Mouse (Mus musculus): ENCODE measurements around the gene Gmppb. TPM values are rescaled to one million over a fixed set of nuclear protein-coding genes. Genes with fewer than 3 reads are reported as not detected.

The Gmppb gene
- total and polyA plus RNA-seq, 3 experiments = 17.9 to 20.9 (median 19.2) TPM

- peaks cover 0 to 1% of the 10 kb centered on the region in 2 experiments; a peak in 1 of 4 replicates for H3K4me1 ChIP-seq (ENCODE audit: control insufficient read depth in 1 of 2, insufficient read depth in 2 of 2)
- H3K36me3 ChIP-seq (replicated peaks in 1 of 2; ENCODE audit: control insufficient read depth in 1 of 2, insufficient read depth in 1 of 2, low read length in 1 of 2) = peaks cover 60 to 83% of the 10 kb centered on the region in 2 experiments
- no peaks in the 10 kb centered on the region for H3K79me2 ChIP-seq (replicated peaks; ENCODE audit: control insufficient read depth, extremely low read depth, insufficient read depth, poor library complexity, severe bottlenecking)
- H3K9ac ChIP-seq (ENCODE audit: insufficient read depth, low read depth) = no peak overlapping the region
- no peak overlapping the region for H3K4me2 ChIP-seq (ENCODE audit: insufficient read depth, low read depth, poor library complexity, severe bottlenecking)
- no peak for DNase-seq (ENCODE audit: extremely low read depth)
- no peaks in the 10 kb centered on the region for H3K9me3 ChIP-seq (replicated peaks; ENCODE audit: low read length)
- no peaks in the 10 kb centered on the region for H3K27me3 ChIP-seq (replicated peaks)
- in situ Hi-C loops (cut with MboI; ENCODE audit: low pct_ligation_motif_present, low pct_unique_long_range_greater_than_20kb, low sequenced_read_pairs) (no loop called here), dilution Hi-C loops (cut with MboI; ENCODE audit: extremely low pct_ligation_motif_present, extremely low pct_unique_long_range_greater_than_20kb, low sequenced_read_pairs) (no loop called here)
- H3K4me3 ChIP-seq (replicated peaks in 1 of 3; ENCODE audit: low read depth in 2 of 3, low read length in 2 of 3, poor library complexity in 1 of 3) = no peak overlapping the region
- no peak for TF ChIP-seq MYC (IDR thresholded peaks at IDR 0.05; ENCODE audit: low read depth, low read length)
- no peak for TF ChIP-seq ZMIZ1 (IDR thresholded peaks at IDR 0.05; ENCODE audit: low read depth, low read length)
- no peak for TF ChIP-seq ETS1 (conservative IDR thresholded peaks at IDR 0.05; ENCODE audit: low read depth, low read length)
- TF ChIP-seq CHD1 (IDR thresholded peaks at IDR 0.05; ENCODE audit: low read depth, low read length) = no peak
- no peak overlapping the region for H3K27ac ChIP-seq (ENCODE audit: insufficient read depth, low read depth)
Measured at GRCm38 (mm10) chr9:108071801-108072200, 22.8 kb downstream of the Gmppb start.

GRCm38 (mm10) chr9:108072481-108072924, 23.5 kb downstream of the Gmppb start:
- Histone ChIP-seq H3K4me1 (ENCODE audit: control insufficient read depth in 1 of 2, insufficient read depth in 2 of 2) (peaks cover 0 to 8% of the 10 kb centered on the region in 2 experiments; a peak in 2 of 4 replicates), H3K27ac (ENCODE audit: insufficient read depth, low read depth) (no peak overlapping the region), H3K9ac (ENCODE audit: insufficient read depth, low read depth) (no peak overlapping the region), H3K79me2 (replicated peaks; ENCODE audit: control insufficient read depth, extremely low read depth, insufficient read depth, poor library complexity, severe bottlenecking) (no peaks in the 10 kb centered on the region), H3K36me3 (replicated peaks in 1 of 2; ENCODE audit: control insufficient read depth in 1 of 2, insufficient read depth in 1 of 2, low read length in 1 of 2) (peaks cover 53 to 82% of the 10 kb centered on the region in 2 experiments), H3K9me3 (replicated peaks; ENCODE audit: low read length) (no peaks in the 10 kb centered on the region), H3K27me3 (replicated peaks) (no peaks in the 10 kb centered on the region), H3K4me2 (ENCODE audit: insufficient read depth, low read depth, poor library complexity, severe bottlenecking) (no peak overlapping the region), H3K4me3 (replicated peaks in 1 of 3; ENCODE audit: low read depth in 2 of 3, low read length in 2 of 3, poor library complexity in 1 of 3) (no peak overlapping the region)
- no peak for TF ChIP-seq TBP (conservative IDR thresholded peaks at IDR 0.05; ENCODE audit: low read depth, low read length)
- TF ChIP-seq USF2 (conservative IDR thresholded peaks at IDR 0.05; ENCODE audit: low read depth, low read length) = no peak
- no peak for TF ChIP-seq CHD1 (IDR thresholded peaks at IDR 0.05; ENCODE audit: low read depth, low read length)
- no peak for TF ChIP-seq SIN3A (IDR thresholded peaks at IDR 0.05; ENCODE audit: low read length)
- no peak for TF ChIP-seq CTCF (conservative IDR thresholded peaks at IDR 0.05 in 1 of 2, IDR thresholded peaks at IDR 0.05 in 1 of 2; ENCODE audit: low read depth in 2 of 2, low read length in 2 of 2)
- no peak for TF ChIP-seq CHD2 (IDR thresholded peaks at IDR 0.05; ENCODE audit: low read length)
- TF ChIP-seq RCOR1 (conservative IDR thresholded peaks at IDR 0.05; ENCODE audit: low read depth, low read length) = no peak
- no peak for TF ChIP-seq USF1 (IDR thresholded peaks at IDR 0.05; ENCODE audit: low read depth, low read length)
- TF ChIP-seq POLR2A (IDR thresholded peaks at IDR 0.05; ENCODE audit: low read depth, low read length) = no peak
- TF ChIP-seq MXI1 (IDR thresholded peaks at IDR 0.05; ENCODE audit: low read depth, low read length) = no peak
- TF ChIP-seq JUN (IDR thresholded peaks at IDR 0.05; ENCODE audit: insufficient read depth, low read depth, low read length) = no peak
- no peak for TF ChIP-seq E2F4 (IDR thresholded peaks at IDR 0.05; ENCODE audit: insufficient replicate concordance, low read depth, low read length)
- no peak for TF ChIP-seq JUND (conservative IDR thresholded peaks at IDR 0.05; ENCODE audit: low read depth, low read length)
- no peak for TF ChIP-seq MAZ (IDR thresholded peaks at IDR 0.05; ENCODE audit: low read depth, low read length)
- no peak for TF ChIP-seq NRF1 (IDR thresholded peaks at IDR 0.05; ENCODE audit: low read depth, low read length)
- no peak for TF ChIP-seq KAT2A (IDR thresholded peaks at IDR 0.05; ENCODE audit: insufficient replicate concordance, low read length)
- no peak for TF ChIP-seq BHLHE40 (IDR thresholded peaks at IDR 0.05; ENCODE audit: low read depth, low read length)
- no peak for DNase-seq (ENCODE audit: extremely low read depth)
- dilution Hi-C loops (cut with MboI; ENCODE audit: extremely low pct_ligation_motif_present, extremely low pct_unique_long_range_greater_than_20kb, low sequenced_read_pairs) = no loop called here
- in situ Hi-C loops (cut with MboI; ENCODE audit: low pct_ligation_motif_present, low pct_unique_long_range_greater_than_20kb, low sequenced_read_pairs) = no loop called here

Measured in CH12.LX (cell line).